Mouse (Mus musculus): ENCODE measurements around the gene Tmem236. TPM values are rescaled to one million over a fixed set of nuclear protein-coding genes. Genes with fewer than 3 reads are reported as not detected.
"Not testable (repeated sequence)": the region's sequence is repeated elsewhere in the genome, so short reads cannot be mapped to it uniquely, and the experiment has no call there.

The Tmem236 gene
- total RNA-seq, 2 experiments from 2014 or later, result 0.16 TPM; not detected in 1

- intact Hi-C loops (cut with DNase I), result no loop called here
These were observed 10.1 kb downstream of the Tmem236 start for GRCm38 (mm10) chr2:14184375-14184774.

GRCm38 (mm10) chr2:14190684-14191083 lies 16.4 kb downstream of the Tmem236 start:
- no peak for DNase-seq (ENCODE audit: low spot score in 2 of 2)
- intact Hi-C loops (cut with DNase I), result no loop called here

More at GRCm38 (mm10) chr2:14184375-14184774, 10.1 kb downstream of the Tmem236 start:
- no peak for DNase-seq (ENCODE audit: low spot score in 2 of 2)

- no peak for DNase-seq (ENCODE audit: low spot score in 2 of 2)
- intact Hi-C loops (cut with DNase I), result no loop called here
These were observed 17.3 kb downstream of the Tmem236 start for GRCm38 (mm10) chr2:14191601-14192000.

- intact Hi-C loops (cut with DNase I), result no loop called here
- DNase-seq (ENCODE audit: low spot score in 2 of 2), result no peak
These were observed 17.7 kb downstream of the Tmem236 start for GRCm38 (mm10) chr2:14192046-14192445.

GRCm38 (mm10) chr2:14198325-14198903 lies 24.1 kb downstream of the Tmem236 start:
- intact Hi-C loops (cut with DNase I); DNase-seq (ENCODE audit: low spot score in 2 of 2): not testable (repeated sequence)

- peak in 1 of 2 experiments; percentile 4 for DNase-seq (ENCODE audit: low spot score in 2 of 2)
- intact Hi-C loops (cut with DNase I), result no loop called here
These were observed 25.3 kb downstream of the Tmem236 start for GRCm38 (mm10) chr2:14199621-14200020.

- DNase-seq (ENCODE audit: low spot score in 2 of 2); intact Hi-C loops (cut with DNase I): not testable (repeated sequence)
These were observed 26.6 kb downstream of the Tmem236 start for GRCm38 (mm10) chr2:14200879-14201445.

GRCm38 (mm10) chr2:14204308-14204707 lies 30.0 kb downstream of the Tmem236 start:
- intact Hi-C loops (cut with DNase I), result no loop called here
- no peak for DNase-seq (ENCODE audit: low spot score in 2 of 2)

- intact Hi-C loops (cut with DNase I), result no loop called here
- DNase-seq (ENCODE audit: low spot score in 2 of 2), result no peak
These were observed 32.5 kb downstream of the Tmem236 start for GRCm38 (mm10) chr2:14206798-14207197.

- intact Hi-C loops (cut with DNase I), result no loop called here
- DNase-seq (ENCODE audit: low spot score in 2 of 2), result no peak
These were observed 36.4 kb downstream of the Tmem236 start for GRCm38 (mm10) chr2:14210731-14211130.

GRCm38 (mm10) chr2:14211606-14212005 lies 37.3 kb downstream of the Tmem236 start:
- intact Hi-C loops (cut with DNase I), result no loop called here
- no peak for DNase-seq (ENCODE audit: low spot score in 2 of 2)

GRCm38 (mm10) chr2:14214764-14215163 lies 40.4 kb downstream of the Tmem236 start:
- intact Hi-C loops (cut with DNase I), result no loop called here

GRCm38 (mm10) chr2:14216653-14217052 lies 42.3 kb downstream of the Tmem236 start:
- no peak for DNase-seq (ENCODE audit: low spot score in 2 of 2)
- intact Hi-C loops (cut with DNase I), result no loop called here

More at GRCm38 (mm10) chr2:14214764-14215163, 40.4 kb downstream of the Tmem236 start:
- DNase-seq (ENCODE audit: low spot score in 2 of 2), result no peak

GRCm38 (mm10) chr2:14218126-14218525 lies 43.8 kb downstream of the Tmem236 start:
- DNase-seq (ENCODE audit: low spot score in 2 of 2), result no peak
- intact Hi-C loops (cut with DNase I), result no loop called here

GRCm38 (mm10) chr2:14224387-14224786 lies 50.1 kb downstream of the Tmem236 start:
- intact Hi-C loops (cut with DNase I), result no loop called here
- no peak for DNase-seq (ENCODE audit: low spot score in 2 of 2)

- intact Hi-C loops (cut with DNase I), result no loop called here
- DNase-seq (ENCODE audit: low spot score in 2 of 2), result no peak
These were observed 54.2 kb downstream of the Tmem236 start for GRCm38 (mm10) chr2:14228495-14228894.

GRCm38 (mm10) chr2:14229149-14229548 lies 54.8 kb downstream of the Tmem236 start, which contains the start of gene Mrc1:
Gene Mrc1 (plus strand): TSS chr2:14229392.
- no peak for DNase-seq (ENCODE audit: low spot score in 2 of 2)
- intact Hi-C loops (cut with DNase I), result no loop called here

- DNase-seq (ENCODE audit: low spot score in 2 of 2), result no peak
- intact Hi-C loops (cut with DNase I), result no loop called here
These were observed 55.7 kb downstream of the Tmem236 start for GRCm38 (mm10) chr2:14229979-14230378.

GRCm38 (mm10) chr2:14232897-14233296 lies 58.6 kb downstream of the Tmem236 start:
- intact Hi-C loops (cut with DNase I), result no loop called here
- no peak for DNase-seq (ENCODE audit: low spot score in 2 of 2)

- intact Hi-C loops (cut with DNase I), result no loop called here
- no peak for DNase-seq (ENCODE audit: low spot score in 2 of 2)
These were observed 59.7 kb downstream of the Tmem236 start for GRCm38 (mm10) chr2:14233983-14234382.

- intact Hi-C loops (cut with DNase I), result no loop called here
- DNase-seq (ENCODE audit: low spot score in 2 of 2), result no peak
These were observed 61.0 kb downstream of the Tmem236 start for GRCm38 (mm10) chr2:14235319-14235718.

Measured in left cerebral cortex, postnatal 25 days (tissue).